Mouse (Mus musculus): ENCODE data around the gene Gipc3.

DNA sequence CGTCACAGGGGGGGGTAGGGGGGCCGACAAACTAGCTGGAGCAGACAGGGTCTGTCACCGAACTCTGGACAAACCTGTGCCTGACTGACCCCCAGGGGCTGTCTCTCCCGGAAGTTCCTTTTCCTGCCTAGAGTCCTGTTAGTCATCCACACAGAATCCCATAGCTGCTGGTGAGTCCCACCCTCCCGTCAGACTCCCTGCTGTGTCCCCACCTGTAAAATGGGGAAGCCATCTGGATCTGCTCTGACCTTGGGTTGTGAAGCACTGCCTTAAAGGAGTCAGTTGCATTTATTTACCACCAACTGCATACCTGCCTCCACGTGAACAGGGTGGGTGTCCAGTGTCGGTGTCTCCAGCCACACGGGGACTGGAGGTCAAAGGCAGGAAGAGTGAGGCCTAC, 48.6 kb downstream of the Gipc3 start:
- TF ChIP-seq CTCF (IDR thresholded peaks at IDR 0.05; ENCODE audit: low read depth) (no peak), EP300 (IDR thresholded peaks at IDR 0.05; ENCODE audit: low read depth) (no peak)

Data from liver, embryonic 14.5 days (tissue).